Mouse (Mus musculus): ENCODE results near the gene Slc9a3r2.

- TF ChIP-seq CTCF (IDR thresholded peaks at IDR 0.05; ENCODE audit: borderline replicate concordance, extremely low read depth, insufficient read depth, insufficient read length) (no peak), POLR2A (IDR thresholded peaks at IDR 0.05; ENCODE audit: borderline replicate concordance, extremely low read depth, insufficient read depth, insufficient read length, poor library complexity, severe bottlenecking) (no peak)
Observed at GRCm38 (mm10) chr17:24644030-24644715, 6.0 kb downstream of the Slc9a3r2 start.
